Mouse (Mus musculus) central nervous system, embryonic 18 days (tissue): ENCODE data around the gene Gipr. TPM values are rescaled to one million over a fixed set of nuclear protein-coding genes. Genes with fewer than 3 reads are reported as not detected.

Experiments used
- polyA plus RNA-seq: library from polyadenylated mRNA; depleted of rRNA; stranded (reverse); fragments of >200 nt; gene quantifications from 2 replicates; pipeline ENCODE4 v1.2.3, GENCODE M21; 2012; rRNA removed

Gene Gipr
- polyA plus RNA-seq, result 41.3 and 55.6 TPM in 2 replicates

DNA sequence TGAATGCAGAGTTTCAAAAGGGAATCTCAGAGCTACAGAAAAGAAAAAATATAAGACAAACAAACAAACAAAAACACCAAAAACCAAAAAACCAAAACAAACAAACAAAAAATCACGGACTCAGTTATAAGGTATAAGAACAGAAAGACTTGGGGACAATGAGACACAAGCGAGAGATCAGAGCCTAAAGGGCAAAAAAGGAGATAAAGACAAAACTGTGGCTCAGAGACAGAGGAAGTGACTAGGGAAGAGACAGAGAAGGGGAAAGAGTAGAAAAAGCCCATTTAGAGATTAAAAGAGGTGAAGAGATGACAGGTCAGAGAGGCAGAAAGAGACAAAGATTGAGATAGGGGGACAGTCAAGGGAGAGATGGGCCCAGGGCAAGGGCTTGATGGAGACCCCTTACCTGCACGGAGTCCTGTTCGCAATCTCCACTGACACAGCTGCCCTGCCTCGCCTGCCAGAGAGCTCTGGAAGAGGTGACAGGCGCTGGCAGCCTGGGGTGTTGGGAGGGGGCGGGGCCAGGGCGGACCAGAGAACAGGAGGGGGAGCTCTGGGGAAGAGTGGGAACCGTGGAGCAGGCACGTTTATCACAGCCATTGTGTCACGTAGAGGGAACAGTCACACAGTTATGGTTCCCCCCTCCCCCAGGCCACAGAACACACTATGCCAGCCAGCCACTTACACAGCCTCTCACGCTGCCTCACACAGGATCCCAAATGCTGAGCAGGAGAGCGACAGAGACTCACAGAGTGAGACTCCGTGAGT, at the start of gene Gipr:
Gene Gipr, minus strand, starts transcription at position 472 of the 768 bp plus-strand sequence.

DNA sequence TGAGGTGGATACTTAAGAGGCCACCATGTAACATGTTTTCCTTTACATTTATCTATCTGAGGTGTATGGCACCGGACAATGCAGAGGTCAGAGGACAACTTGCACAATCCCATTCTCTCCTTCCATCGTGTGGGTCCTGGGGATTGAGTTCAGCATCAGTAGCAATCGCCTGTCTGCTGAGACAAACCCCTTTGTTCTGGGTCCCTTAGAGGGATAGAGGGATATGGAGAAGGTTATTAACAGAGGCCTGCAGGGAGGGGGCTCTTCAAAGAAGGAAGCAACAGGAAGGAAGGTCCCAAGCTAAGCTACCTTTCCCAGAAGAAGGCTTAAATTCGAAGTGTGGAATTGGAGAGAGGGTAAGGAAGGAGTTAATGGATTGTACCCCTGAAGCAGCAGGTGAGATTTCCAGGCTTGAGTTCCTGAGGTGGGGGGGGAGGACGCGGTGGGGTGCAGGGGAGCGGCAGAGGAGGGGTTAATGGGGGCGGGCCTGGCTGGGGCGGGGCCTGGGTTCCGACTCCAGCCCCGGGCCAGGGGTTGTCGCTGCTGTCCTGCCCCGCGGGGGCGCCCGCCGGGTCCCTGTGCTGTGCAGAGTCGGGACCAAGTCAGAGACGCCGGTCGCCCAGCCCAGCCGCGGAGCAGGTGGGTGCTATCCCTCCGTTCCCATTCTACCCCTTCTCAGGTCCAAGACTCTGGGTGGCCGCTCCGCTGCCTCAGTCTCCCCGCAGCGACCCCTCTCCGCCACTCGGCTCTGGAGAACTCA, 46.2 kb upstream of the Gipr start, which contains the start of gene Gpr4:
Gene Gpr4, plus strand, starts transcription at position 543 of the 760 bp plus-strand sequence.

DNA sequence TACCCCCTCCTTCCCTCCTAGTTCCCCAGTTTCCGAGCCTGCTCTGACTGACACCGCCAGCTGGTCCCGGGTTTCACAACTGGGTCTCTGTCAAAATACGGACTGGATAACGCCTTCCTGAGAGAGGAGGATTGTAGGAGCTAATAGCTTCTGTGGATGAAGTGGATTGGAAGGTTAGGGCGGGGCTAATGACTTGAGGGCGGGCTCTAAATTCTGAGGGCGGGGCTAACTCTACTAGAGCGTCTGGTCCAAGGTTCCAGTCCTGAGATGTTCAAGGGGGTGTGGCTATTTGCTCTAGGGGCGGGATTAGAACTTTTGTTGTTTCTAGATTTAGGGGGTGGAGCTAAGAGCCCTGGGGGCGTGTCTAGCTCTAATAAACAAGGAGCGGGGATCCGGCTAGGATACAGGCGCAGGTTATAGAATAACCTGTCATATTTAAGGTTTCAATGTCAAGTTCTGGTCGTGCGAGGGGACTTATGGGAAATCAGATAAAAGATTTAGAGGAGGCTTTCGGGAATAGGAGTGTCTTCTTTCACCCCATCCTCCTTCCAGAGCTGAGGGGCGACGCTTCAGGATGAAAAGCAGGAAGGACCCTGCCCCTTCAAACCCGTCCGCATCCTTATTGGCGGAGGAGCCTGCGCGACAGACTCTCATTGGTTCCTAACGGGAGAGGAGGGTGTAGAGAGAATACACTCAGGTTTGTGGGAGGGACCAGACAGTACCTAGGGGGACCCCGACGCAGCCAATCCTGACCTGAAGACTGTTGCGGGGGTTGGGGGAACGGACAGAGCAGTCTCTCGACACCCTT, 10.0 kb upstream of the Gipr start, which contains the start of gene Eml2:
Gene Eml2, plus strand, starts transcription at position 714 of the 808 bp plus-strand sequence.

DNA sequence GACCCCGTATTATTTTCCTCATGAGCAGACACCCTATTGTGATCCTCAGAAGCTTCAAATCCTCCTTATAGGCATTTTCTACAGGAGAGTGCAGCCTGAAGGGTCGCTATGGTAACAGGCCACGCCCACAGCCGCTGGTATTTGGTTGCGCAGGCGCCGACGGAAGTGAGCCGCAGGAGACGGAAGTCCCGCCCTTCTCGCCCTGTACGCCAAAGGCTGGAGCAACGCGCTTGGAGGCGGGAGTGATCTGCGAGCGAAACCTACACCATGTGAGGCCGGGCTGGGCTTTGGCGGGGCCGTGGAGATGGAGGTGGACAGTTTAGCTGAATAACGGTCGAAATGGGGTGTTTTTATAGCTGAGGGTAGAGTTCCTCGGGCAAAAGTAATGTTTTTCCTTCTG, 16.3 kb downstream of the Gipr start, which contains the start of gene Snrpd2:
Gene Snrpd2, plus strand, starts transcription at position 97 of the 400 bp plus-strand sequence.

DNA sequence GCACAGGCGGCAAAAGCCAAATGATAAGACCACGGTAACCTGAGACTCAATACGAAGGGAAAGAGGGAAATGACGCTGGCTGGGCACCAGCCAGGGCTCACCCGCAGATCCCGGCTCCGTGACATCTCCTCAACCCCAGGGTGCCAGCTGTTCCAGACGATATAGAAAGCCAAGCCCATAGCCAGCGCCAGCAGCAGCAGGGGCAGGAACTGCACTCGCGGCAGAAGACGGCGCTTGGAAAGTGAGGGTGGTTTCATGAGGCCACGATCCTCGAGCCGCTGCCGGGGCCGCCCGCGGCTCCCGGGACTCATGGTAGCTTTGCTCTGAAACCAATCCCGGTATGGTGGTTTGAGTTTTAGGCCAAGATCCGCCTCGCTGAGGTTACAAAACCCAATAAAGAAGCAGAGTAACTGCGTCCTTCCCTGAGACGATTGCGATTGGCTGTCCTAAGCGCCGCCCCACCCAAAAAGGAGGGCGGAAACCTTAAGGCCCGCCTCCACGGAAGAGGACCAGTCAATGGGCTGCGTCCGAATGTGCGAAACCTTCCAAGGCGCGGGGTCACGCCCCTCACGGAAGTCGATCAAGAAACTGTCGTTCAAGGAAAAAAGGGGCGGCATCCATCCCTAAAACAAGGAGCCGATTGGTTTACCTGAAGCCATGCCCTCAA, 16.9 kb downstream of the Gipr start, which contains the start of gene Qpctl:
Gene Qpctl, minus strand, starts transcription at position 417 of the 667 bp plus-strand sequence.

DNA sequence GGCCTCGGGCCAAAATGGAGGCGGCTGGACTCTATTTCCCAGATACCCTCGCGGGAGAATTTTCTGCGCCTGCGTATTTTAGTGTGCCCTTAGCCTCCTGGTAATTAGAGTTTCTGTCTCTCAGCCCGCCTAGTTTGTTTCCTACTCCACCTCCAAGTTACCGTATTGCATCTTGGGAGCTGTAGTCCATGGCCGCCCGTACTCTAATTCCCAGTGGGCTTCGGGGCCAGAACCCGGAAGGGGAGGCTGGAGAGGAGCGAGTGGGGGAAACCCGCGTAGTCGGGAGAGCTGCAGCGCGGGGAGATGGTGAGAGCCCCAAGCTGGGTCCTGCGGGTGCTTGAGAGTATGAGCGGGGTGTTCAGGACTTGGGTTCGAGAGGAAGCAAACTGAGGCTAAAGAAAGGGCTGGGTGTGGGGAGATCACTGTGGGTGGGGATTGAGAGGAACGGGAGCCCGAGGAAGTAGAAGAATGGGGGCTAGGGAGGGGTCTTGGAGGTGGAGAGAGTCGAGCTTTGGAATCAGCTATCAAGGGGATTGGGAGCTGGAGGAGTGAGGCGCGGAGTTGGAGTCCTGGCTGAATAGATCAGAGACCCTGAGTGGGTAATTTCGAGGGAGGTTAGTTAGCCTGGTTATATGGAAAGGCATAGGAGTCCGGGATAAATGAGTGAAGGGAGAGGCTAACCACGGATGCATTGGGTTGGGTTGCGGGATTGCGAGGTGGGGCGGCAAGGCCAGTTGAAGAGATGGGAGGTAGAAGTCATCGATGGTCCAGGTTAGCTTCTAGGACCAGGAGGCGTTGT, 46.1 kb downstream of the Gipr start, which contains the start of gene Fbxo46:
Gene Fbxo46, plus strand, starts transcription at position 229 of the 799 bp plus-strand sequence.

GRCm38 (mm10) chr7:19118028-19118771, 47.7 kb downstream of the Gipr start, which contains the start of gene Gm4969:
TSS of gene Gm4969 (minus strand) at chr7:19118368.

Other genes with a start within 250 kb of the Gipr start
- gene Nova2, start 240.2 kb downstream of the Gipr start, polyA plus RNA-seq, result 20.2 and 29.7 TPM in 2 replicates
- 2.3 TPM in 2 replicates for gene Nanos2, start 178.7 kb downstream of the Gipr start, polyA plus RNA-seq
- 14.5 and 16.5 TPM in 2 replicates for gene Mypop, start 174.9 kb downstream of the Gipr start, polyA plus RNA-seq
- 38.3 and 39.8 TPM in 2 replicates for gene Irf2bp1, start 162.1 kb downstream of the Gipr start, polyA plus RNA-seq
- not detected in 2 replicates for gene Foxa3, start 142.6 kb downstream of the Gipr start, polyA plus RNA-seq
- gene Sympk, start 141.8 kb downstream of the Gipr start, polyA plus RNA-seq, result 66.8 and 73.9 TPM in 2 replicates
- 0.23 and 0.32 TPM in 2 replicates for gene Rsph6a, start 111.4 kb downstream of the Gipr start, polyA plus RNA-seq
- gene Dmwd, start 89.9 kb downstream of the Gipr start, polyA plus RNA-seq, result 168 and 184 TPM in 2 replicates
- 48.3 and 55.8 TPM in 2 replicates for gene Dmpk, start 82.3 kb downstream of the Gipr start, polyA plus RNA-seq
- gene Six5, start 71.5 kb downstream of the Gipr start, polyA plus RNA-seq, result 6.8 and 9.3 TPM in 2 replicates
- 14.5 and 14.6 TPM in 2 replicates for gene Gm4969, start 47.8 kb downstream of the Gipr start, polyA plus RNA-seq
- gene Fbxo46, start 46.3 kb downstream of the Gipr start, polyA plus RNA-seq, result 11.2 and 12.5 TPM in 2 replicates
- gene Qpctl, start 16.8 kb downstream of the Gipr start, polyA plus RNA-seq, result 16.8 and 18.3 TPM in 2 replicates
- 151 and 178 TPM in 2 replicates for gene Snrpd2, start 16.4 kb downstream of the Gipr start, polyA plus RNA-seq
- gene Eml2, start 10.3 kb upstream of the Gipr start, polyA plus RNA-seq, result 65.5 and 68.9 TPM in 2 replicates
- gene Gpr4, start 46.4 kb upstream of the Gipr start, polyA plus RNA-seq, result 6.0 and 6.8 TPM in 2 replicates
- 25.6 and 26.6 TPM in 2 replicates for gene Opa3, start 62.2 kb upstream of the Gipr start, polyA plus RNA-seq
- 65.0 and 68.3 TPM in 2 replicates for gene Vasp, start 105.7 kb upstream of the Gipr start, polyA plus RNA-seq
- gene Ppm1n, start 113.9 kb upstream of the Gipr start, polyA plus RNA-seq, result 1.6 and 2.0 TPM in 2 replicates
- gene Rtn2, start 116.5 kb upstream of the Gipr start, polyA plus RNA-seq, result 155 and 161 TPM in 2 replicates
- 0.25 and 0.71 TPM in 2 replicates for gene Fosb, start 143.9 kb upstream of the Gipr start, polyA plus RNA-seq
- gene Ercc1, start 178.7 kb upstream of the Gipr start, polyA plus RNA-seq, result 72.9 and 73.8 TPM in 2 replicates
- 14.2 and 15.3 TPM in 2 replicates for gene Cd3eap, start 193.4 kb upstream of the Gipr start, polyA plus RNA-seq
- 4.4 and 5.1 TPM in 2 replicates for gene Ppp1r13l, start 193.6 kb upstream of the Gipr start, polyA plus RNA-seq
- 77.4 and 78.3 TPM in 2 replicates for gene Ercc2, start 215.9 kb upstream of the Gipr start, polyA plus RNA-seq
- gene Klc3, start 238.0 kb upstream of the Gipr start, polyA plus RNA-seq, result 1.6 and 2.1 TPM in 2 replicates
- 0.36 and 148 TPM in 2 replicates for gene Ckm, start 238.6 kb upstream of the Gipr start, polyA plus RNA-seq